Mouse (Mus musculus) lung, adult 18-20 months (tissue): Measurements from ENCODE around the gene Ccl22.

Experiments
- DNase-seq, 2 experiments: peaks; one replicate each; pipeline ENCODE4 v3.0.0; 2022; ENCODE audit warnings: mixed read lengths in 2 of 2

Ccl22 gene

DNA sequence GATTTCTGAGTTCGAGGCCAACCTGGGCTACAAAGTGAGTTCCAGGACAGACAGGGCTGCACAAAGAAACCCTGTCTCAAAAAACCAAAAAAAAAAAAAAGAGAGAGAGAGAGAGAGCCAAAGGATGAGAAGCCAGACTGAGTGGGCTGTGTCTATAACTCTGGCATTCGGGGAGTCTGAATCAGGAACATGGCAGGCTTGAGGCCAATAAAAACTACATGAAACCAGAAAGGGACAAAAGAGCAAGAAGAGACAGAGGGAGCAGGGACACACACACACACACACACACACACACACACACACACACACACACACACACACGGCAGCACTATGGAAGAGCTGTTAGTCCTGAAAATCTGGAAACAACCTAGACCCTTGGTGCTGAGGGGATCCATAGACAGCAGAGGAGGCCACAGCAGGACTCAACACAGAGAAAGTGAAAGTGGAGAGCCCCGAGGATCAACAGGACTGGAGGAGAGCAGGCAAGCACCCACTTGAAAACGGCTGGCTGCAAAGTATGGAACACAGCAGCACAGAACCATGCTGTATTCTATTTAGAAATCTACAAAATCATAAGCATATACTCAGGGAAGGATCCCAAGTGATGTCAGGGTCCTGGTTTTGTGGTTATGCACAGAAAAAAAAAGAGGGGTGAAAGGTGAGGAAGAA lies 9.8 kb upstream of the Ccl22 start:
- peak; percentile 49 to 68 for DNase-seq

DNA sequence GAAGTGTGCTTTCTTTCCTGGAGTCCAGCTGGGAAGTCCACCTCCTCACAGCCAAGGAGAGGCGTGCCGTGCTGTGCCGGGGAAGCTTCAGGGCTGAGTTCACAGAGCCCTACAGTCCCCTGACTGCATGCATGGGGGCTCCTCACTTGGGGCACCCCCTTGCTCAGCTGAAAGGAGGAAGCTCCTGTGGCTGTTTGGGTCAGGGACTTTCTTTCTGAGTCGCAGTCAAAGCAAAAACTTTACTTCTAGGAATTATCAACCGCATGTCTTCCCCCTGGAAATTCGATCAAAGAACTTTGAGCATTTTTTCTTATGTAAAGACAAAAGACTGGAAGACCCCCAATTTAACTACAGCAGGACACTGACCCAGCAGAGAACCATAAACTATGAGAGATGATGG lies 5.6 kb upstream of the Ccl22 start:
- no peak for DNase-seq

- no peak for DNase-seq
These were observed 4.8 kb upstream of the Ccl22 start for GRCm38 (mm10) chr8:94740591-94740990.

GRCm38 (mm10) chr8:94741726-94742125 lies 3.7 kb upstream of the Ccl22 start:
- DNase-seq = no peak

DNA sequence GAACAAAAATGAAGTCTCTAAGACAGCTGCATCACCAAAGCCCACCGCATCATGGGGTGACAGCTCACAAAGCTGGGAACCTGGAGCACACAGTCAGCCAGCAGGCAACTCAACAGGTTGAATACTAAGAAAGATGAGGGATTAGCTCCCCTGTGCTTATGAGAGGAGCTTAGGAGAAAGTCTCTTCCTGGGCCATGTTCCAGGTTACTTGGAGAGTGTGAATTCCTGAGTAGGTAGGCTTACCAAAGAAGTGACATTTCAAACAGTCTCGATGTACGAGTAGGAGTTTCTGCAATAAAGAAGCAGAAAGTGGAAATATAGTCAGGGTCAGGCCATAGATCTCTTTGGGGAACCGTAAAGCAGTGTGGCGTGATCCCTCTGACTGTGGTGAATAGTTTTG lies 906 bp upstream of the Ccl22 start:
- no peak for DNase-seq

DNA sequence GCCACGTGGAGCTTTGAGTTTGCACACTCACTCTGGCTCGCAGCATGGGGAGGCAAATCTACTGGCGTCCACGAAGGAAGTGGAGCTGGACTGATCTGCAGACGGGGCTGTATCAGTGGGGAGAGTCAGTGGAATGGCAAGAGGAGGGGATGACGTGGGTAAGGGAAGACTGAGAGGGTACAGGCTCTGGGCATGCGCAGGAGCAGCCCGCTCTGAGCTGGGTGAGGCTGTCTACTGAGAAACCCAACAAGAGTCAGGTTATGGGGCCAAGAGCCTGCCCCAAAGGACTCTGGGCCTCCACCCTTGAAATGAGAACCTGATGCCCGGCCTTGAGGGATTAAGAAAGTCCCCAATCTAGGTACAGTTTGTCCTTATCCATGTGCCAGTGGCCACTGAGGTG lies 418 bp upstream of the Ccl22 start:
- DNase-seq = no peak

- DNase-seq = no peak
These were observed 1.4 kb downstream of the Ccl22 start for GRCm38 (mm10) chr8:94746832-94747231.

DNA sequence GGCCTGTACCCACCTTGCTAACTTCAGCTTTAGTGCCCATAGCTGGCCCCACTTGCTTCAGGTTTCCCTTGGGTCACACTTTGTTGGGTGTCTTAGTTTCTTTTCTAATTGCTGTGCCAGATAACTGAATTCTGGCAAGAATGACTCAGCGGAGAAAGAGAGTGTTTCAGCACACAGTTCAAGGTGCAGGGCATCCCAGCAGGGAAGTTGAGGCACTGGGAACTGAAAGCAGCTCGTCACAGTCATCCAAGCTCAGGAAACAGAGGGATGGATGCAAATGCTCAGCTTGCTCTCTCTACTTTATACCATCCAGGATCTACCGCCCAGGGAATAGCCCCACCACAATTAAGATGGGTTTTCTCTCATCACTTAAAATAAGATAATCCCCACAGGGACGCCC lies 3.0 kb downstream of the Ccl22 start:
- DNase-seq = no peak

- DNase-seq = no peak
These were observed 4.6 kb downstream of the Ccl22 start for GRCm38 (mm10) chr8:94749942-94750341.

DNA sequence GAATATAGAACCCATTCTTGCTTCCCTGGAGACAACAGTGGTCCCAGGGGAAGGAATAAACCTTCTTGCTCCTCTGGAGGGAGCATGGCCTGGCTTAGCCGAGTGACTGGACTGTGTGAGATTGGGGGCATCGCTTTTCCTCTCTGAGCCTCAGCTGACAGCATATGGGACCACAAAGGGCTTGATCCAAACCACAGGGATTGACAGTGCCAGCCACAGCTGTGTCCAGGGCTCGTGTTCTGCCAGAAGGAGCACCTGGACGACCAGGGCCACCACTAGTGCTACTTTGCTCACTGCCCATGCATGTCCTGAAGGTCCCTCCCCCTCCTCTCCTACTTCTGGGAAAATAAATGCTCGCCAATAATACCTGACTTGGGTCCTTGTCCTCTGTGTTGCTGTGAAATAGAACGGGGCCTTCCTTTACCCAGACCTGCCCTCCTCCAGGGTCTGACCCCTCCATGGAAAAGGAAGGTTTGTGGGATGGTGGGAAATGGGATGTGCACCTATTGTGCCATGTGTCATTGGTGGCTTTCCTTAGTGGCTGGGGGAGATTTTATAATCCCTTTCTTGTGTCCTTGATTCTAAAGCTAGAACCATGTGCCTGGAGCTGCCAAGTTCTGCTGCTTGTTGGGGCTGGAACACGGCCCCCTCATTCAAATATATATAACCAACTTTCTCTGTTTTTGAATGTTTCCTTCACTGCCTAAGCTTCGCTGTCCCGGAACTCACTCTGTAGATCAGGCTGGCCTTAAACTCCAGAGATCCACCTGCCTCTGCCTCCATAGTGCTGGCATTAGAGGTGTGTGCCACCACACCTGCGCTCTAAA lies 5.8 kb downstream of the Ccl22 start:
- no peak for DNase-seq

GRCm38 (mm10) chr8:94754006-94754405 lies 8.6 kb downstream of the Ccl22 start:
- DNase-seq = no peak

DNA sequence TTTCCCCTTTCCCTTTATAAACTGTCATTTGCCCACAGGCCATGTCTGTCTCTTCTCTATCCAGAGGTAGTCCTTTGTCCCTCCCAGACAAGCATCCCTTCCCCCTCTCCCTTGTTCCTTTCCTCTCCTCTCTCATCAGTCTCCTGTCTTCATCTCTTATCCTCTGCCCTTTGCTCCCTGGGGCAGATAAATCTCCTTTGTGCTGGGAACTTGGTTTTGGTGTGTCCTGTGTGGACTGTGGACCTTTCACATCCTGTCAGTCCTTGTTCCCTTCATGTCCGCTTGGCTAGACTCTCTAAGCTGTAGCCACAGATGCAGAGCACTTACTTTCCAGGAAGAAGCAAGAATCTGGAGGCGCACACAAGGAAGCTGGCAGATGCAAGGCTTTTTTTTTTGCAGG lies 9.1 kb downstream of the Ccl22 start:
- no peak for DNase-seq

- no peak for DNase-seq
These were observed 21.6 kb downstream of the Ccl22 start for GRCm38 (mm10) chr8:94767035-94767434.

- DNase-seq = peak; percentile 65 to 81
These were observed 25.6 kb downstream of the Ccl22 start for GRCm38 (mm10) chr8:94770945-94771344.

- DNase-seq = peak; percentile 91 to 94
These were observed 26.7 kb downstream of the Ccl22 start, which contains the start of gene Cx3cl1 for GRCm38 (mm10) chr8:94771941-94772670. TSS of gene Cx3cl1 (plus strand) at chr8:94772009.

GRCm38 (mm10) chr8:94773048-94773447 lies 27.7 kb downstream of the Ccl22 start:
- DNase-seq = no peak

GRCm38 (mm10) chr8:94773700-94774171 lies 28.3 kb downstream of the Ccl22 start:
- no peak for DNase-seq

DNA sequence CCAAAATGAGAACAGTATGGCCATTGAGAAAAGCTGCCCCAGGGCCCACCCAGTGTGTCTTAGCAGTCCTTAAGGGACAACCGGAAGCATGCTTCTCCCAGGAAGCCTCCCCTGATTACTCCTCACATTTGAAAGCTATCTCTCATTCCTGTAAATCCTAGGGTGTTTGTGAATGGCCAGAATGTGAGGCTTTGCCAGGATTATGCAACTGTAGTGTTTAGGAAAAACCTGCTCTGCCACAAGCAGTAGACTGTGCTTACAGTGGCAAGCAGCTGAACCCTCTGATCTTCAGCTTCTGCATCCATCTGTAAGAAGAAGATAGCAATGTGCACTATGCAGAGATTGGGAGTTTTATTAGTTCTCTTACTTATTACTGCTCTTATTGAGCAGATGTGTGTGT lies 29.2 kb downstream of the Ccl22 start:
- DNase-seq = peak in 1 of 2 experiments; percentile 61

- no peak for DNase-seq
These were observed 31.0 kb downstream of the Ccl22 start for GRCm38 (mm10) chr8:94776346-94776745.

GRCm38 (mm10) chr8:94778036-94778435 lies 32.6 kb downstream of the Ccl22 start:
- no peak for DNase-seq

DNA sequence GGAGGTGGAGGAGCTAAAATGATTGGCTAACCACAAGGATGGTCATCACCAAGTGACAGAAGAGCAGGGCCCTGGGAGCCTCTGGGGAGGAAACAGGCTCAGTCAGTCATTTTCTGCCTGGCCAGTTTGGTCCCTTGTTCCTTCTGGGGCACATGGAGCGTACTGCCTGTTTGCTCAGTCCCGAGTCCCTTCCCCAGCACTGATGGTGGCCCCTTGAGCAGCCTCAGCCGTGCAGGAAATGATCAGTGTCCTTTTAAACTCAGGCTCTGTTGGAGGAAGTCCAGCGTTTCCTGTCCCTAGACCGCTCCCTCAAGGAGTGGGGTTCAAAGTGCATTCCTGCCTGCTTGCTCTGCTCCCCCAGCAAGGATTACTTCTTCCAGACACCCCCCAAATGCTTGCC lies 33.1 kb downstream of the Ccl22 start:
- DNase-seq = peak; percentile 44 to 69

DNA sequence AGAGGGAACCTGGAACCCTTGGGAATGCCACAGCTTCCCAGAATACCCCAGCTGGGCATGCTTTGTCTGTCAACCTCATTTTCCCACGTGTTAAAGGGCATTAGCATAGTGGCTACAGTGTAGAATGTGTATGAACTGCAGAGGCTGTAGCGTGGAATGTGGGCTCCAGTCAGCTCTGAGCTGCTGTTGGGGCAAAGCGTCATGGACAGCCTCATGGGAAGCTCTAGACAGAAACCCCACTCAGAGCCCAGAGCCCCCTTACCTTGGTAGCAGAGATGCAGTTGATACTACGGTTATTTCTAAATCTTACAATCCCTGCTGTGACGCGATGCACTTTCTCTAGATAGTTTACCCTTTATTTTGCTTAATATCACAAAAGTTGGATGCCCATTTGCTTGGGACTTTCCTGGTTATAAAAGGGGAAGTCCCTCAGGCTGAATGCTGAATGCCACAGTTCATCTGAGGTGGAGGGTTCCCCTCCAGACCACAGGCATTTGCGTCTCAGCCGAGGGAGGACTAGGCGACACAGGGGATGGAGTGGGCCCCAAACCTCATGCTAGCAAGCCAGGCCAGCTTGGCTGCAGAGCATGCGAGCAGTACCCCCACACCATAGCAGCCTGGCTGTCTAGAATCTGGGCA lies 33.6 kb downstream of the Ccl22 start:
- no peak for DNase-seq
